Mouse (Mus musculus) C2C12 (cell line): ENCODE results near the gene Pla2g5. TPM values are rescaled to one million over a fixed set of nuclear protein-coding genes. Genes with fewer than 3 reads are reported as not detected.
"Not testable (repeated sequence)": the region's sequence is repeated elsewhere in the genome, so short reads cannot be mapped to it uniquely, and the experiment has no call there.

Experiments
- H3K27me3 ChIP-seq: one replicate; pipeline ENCODE4 v1.6.1; 2011; ENCODE audit not compliant: control insufficient read depth, insufficient read depth, insufficient read length
- H3K36me3 ChIP-seq: one replicate; pipeline ENCODE4 v1.6.1; 2011; ENCODE audit not compliant: control insufficient read depth, insufficient read depth
- H3K4me3 ChIP-seq: one replicate; pipeline ENCODE4 v1.5.1; 2011; ENCODE audit warnings: mild to moderate bottlenecking, control low read depth; ENCODE audit not compliant: poor library complexity, insufficient read depth, severe bottlenecking
- H3K79me2 ChIP-seq: one replicate; pipeline ENCODE4 v1.6.1; 2011; ENCODE audit not compliant: control insufficient read depth, insufficient read depth
- H3K79me3 ChIP-seq: one replicate; pipeline ENCODE4 v1.6.1; 2011; ENCODE audit warnings: low read depth, control low read depth
- H3ac ChIP-seq: one replicate; pipeline ENCODE3; 2011; ENCODE audit warnings: low read depth; ENCODE audit not compliant: control insufficient read depth, insufficient read length
- CEBPB ChIP-seq: IDR thresholded peaks from one replicate; pipeline ENCODE4 v1.6.1; 2011; ENCODE audit warnings: low read depth, mild to moderate bottlenecking, control low read depth, moderate library complexity
- CTCF ChIP-seq: IDR thresholded peaks from one replicate; pipeline ENCODE4 v1.5.1; 2011; ENCODE audit not compliant: control insufficient read depth, insufficient read depth, insufficient read length
- FOSL1 ChIP-seq: IDR thresholded peaks from one replicate; pipeline ENCODE4 v1.8.0; 2011; ENCODE audit warnings: mild to moderate bottlenecking, low read length; ENCODE audit not compliant: poor library complexity, insufficient read depth, severe bottlenecking
- MAX ChIP-seq: IDR thresholded peaks from one replicate; pipeline ENCODE4 v1.6.1; 2011; ENCODE audit warnings: mild to moderate bottlenecking, control low read depth
- MYOD1 ChIP-seq: IDR thresholded peaks from one replicate; pipeline ENCODE4 v1.6.1; 2011; ENCODE audit warnings: low read depth; ENCODE audit not compliant: control insufficient read depth, insufficient read length
- MYOG ChIP-seq: IDR thresholded peaks from one replicate; pipeline ENCODE4 v1.6.1; 2011; ENCODE audit not compliant: control insufficient read depth, insufficient read length; ENCODE audit errors: extremely low read depth
- USF1 ChIP-seq: IDR thresholded peaks from one replicate; pipeline ENCODE4 v1.6.1; 2011; ENCODE audit warnings: low read depth, mild to moderate bottlenecking, control low read depth, moderate library complexity
- polyA plus RNA-seq: library from polyadenylated mRNA; unstranded; fragments of >200 nt; fragmentation: generic; extraction: Trizol; gene quantifications from one replicate; pipeline ENCODE4 v1.2.1, GENCODE M21; 2012; ENCODE audit warnings: missing spikeins

The Pla2g5 gene
- polyA plus RNA-seq, 1 experiment = 0.06 TPM

DNA sequence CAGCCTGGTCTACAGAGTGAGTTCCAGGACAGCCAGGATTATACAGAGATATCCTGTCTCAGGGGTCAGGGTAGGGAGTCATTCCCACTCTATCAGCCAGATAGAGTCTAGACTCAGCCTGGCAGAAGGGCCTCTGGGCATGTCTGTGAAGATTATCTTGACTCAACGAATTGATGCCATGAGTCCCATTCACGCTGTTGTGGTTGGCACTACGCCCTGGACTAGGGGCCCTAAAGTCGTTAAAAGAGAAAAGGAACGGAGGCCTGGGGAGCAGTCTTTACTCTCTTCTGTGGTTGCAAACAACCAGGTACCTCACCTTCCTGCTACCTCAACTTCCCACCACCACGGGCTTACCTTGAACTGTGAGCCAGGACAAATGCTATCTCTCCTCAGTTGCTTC, 23.5 kb downstream of the Pla2g5 start:
- peaks cover 6% of the 10 kb centered on the region for H3K27me3 ChIP-seq
- no peak overlapping the region for H3ac ChIP-seq
- no peaks in the 10 kb centered on the region for H3K79me3 ChIP-seq
- TF ChIP-seq FOSL1 = no peak
- no peak for TF ChIP-seq MAX
- TF ChIP-seq CTCF = no peak
- TF ChIP-seq MYOD1 = no peak
- TF ChIP-seq CEBPB = no peak
- TF ChIP-seq MYOG = no peak
- TF ChIP-seq USF1 = no peak
- no peaks in the 10 kb centered on the region for H3K79me2 ChIP-seq
- no peak overlapping the region for H3K4me3 ChIP-seq
- no peaks in the 10 kb centered on the region for H3K36me3 ChIP-seq

DNA sequence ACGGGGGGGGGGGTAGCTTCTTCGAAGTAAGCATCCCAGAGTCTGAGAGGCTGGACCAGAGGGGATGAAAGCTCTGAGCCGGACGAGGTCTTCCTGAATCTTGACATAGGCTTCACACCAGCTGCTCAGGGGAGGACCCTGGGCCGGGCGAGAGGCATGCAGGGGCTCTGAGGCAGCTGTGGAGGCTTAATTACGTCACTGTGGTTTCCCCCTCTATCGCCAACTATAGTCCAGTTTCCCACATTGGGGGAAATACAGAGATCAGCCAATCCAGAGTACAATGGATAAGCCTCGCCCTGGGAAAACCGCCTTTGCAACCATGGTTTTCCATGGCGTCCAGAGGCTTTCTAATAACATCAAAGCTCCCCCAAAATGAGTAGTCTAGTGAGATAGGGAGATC, 36.1 kb downstream of the Pla2g5 start:
- Histone ChIP-seq H3K79me3 (no peaks in the 10 kb centered on the region), H3K27me3 (peaks cover 15% of the 10 kb centered on the region), H3K36me3 (no peaks in the 10 kb centered on the region), H3ac (no peak overlapping the region), H3K79me2 (no peaks in the 10 kb centered on the region), H3K4me3 (no peak overlapping the region)
- no peak for TF ChIP-seq CTCF
- no peak for TF ChIP-seq CEBPB
- no peak for TF ChIP-seq MAX
- TF ChIP-seq MYOD1 = no peak
- TF ChIP-seq USF1 = no peak
- TF ChIP-seq FOSL1 = no peak
- TF ChIP-seq MYOG = no peak

DNA sequence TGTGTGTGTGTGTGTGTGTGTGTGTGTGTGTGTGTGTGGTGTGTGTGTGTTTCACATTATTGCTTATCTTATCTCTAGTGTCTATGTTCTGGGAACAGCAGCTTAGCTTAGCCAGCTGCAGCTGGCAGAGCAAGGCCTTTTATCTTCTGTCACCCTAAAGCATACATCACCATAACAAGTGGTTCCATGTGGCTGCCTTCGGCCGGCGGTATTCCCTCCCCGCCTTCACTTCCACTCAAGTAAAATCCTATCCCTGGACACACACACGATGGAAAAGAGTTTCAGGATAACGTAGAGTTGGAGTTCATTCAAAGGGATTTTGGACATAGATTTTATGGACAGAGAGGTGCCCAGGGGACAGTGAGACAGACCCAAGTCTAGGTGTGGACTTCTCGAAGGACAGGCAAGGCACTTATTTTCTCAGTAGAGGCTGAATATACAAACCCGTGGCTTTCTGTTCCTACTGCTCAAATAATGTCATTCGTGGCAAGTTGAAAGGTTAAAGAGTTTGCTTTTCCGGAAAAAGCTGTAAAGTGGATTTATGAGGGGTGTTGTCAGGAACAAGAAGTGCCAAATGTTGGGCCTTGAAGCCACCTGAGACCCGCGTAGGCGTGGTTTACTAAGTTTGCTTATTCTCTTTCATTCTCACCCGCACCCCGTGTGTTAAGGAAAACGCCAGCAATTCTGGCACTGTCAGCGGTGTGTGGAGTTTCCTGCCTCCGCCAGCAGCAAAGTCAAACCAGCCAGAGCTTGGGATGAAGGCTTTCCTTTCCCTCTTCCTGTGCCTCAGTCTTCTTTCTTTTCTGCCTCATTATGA, 37.3 kb downstream of the Pla2g5 start:
- no peak for TF ChIP-seq USF1
- TF ChIP-seq CEBPB = no peak
- no peak for TF ChIP-seq FOSL1
- no peak for TF ChIP-seq MYOG
- no peak for TF ChIP-seq MAX
- TF ChIP-seq CTCF = no peak
- TF ChIP-seq MYOD1 = no peak
- H3K4me3 ChIP-seq = no peak overlapping the region
- H3ac ChIP-seq = no peak overlapping the region

DNA sequence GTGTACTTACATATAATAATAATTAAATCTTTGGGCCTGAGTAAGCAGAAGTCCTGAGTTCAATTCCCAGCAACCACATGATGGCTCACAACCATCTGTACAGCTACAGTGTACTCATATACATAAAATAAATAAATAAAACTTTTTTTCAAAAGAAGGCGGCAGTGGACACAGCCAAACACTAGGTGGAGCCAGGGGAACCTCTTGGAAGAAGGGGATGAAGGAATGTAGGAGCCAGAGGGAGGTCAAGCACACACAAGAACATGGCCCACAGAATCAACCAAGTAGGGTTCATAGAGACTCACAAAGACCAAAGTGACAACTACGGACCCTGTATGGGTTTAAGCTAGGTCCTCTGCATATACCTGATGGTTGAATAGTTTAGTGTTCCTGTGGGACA, 38.6 kb downstream of the Pla2g5 start:
- H3K36me3 ChIP-seq = no peaks in the 10 kb centered on the region
- no peaks in the 10 kb centered on the region for H3K79me2 ChIP-seq
- TF ChIP-seq CTCF (no peak), MAX (no peak), MYOG (no peak), USF1 (no peak), CEBPB (no peak), MYOD1 (no peak), FOSL1 (no peak)
- H3K79me3 ChIP-seq = no peaks in the 10 kb centered on the region
- H3K27me3 ChIP-seq = no peaks in the 10 kb centered on the region
- H3ac ChIP-seq = no peak overlapping the region
- no peak overlapping the region for H3K4me3 ChIP-seq

More for the DNA sequence above, 37.3 kb downstream of the Pla2g5 start:
- H3K36me3 ChIP-seq = no peaks in the 10 kb centered on the region
- H3K79me3 ChIP-seq = no peaks in the 10 kb centered on the region
- H3K27me3 ChIP-seq = peaks cover 4% of the 10 kb centered on the region
- H3K79me2 ChIP-seq = no peaks in the 10 kb centered on the region

DNA sequence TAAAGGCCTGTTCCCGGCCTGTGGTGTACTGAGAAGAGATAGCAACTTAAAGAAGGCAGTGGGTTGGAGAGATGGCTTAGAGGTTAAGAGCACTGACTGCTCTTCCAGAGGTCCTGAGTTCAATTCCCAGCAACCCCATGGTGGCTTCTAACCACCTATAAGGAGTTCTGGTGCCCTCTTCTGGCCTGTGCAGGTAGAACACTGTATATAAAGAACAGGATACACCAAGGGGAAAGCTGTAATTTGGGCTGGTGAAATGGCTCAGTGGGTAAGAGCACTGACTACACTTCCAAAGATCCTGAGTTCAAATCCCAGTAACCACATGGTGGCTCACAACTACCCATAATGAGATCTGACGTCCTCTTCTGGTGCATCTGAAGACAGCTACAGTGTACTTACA, 39.1 kb downstream of the Pla2g5 start:
- H3ac ChIP-seq, H3K27me3 ChIP-seq, H3K79me2 ChIP-seq, H3K36me3 ChIP-seq, H3K4me3 ChIP-seq, H3K79me3 ChIP-seq: not testable (repeated sequence)

DNA sequence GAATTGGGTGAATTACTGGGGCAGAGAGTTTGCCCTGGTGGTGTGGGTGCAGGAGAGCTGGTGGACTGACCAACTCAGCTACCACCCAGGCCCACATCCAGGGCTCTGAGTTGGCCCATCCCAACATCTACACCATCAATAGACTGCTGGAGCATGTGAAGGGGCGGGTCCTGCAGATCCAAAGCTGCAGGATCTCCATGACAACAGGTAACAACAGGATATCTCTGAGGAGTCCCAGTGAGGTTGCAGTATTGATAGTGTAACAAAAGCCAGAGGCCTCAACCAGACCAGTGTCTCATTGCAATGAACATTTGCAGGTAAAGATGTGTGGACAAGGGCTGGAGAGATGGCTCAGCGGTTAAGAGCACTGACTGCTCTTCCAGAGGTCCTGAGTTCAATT, 42.2 kb downstream of the Pla2g5 start:
- H3K36me3 ChIP-seq = no peaks in the 10 kb centered on the region

More for the DNA sequence above, 42.2 kb downstream of the Pla2g5 start:
- H3K4me3 ChIP-seq = no peak overlapping the region
- no peak for TF ChIP-seq CEBPB
- no peak for TF ChIP-seq MYOG
- TF ChIP-seq MAX = no peak
- TF ChIP-seq CTCF = no peak
- TF ChIP-seq USF1 = no peak
- TF ChIP-seq MYOD1 = no peak
- TF ChIP-seq FOSL1 = no peak
- H3ac ChIP-seq = no peak overlapping the region
- H3K79me3 ChIP-seq = no peaks in the 10 kb centered on the region
- peaks cover 8% of the 10 kb centered on the region for H3K27me3 ChIP-seq
- no peaks in the 10 kb centered on the region for H3K79me2 ChIP-seq
